Mouse (Mus musculus): ENCODE measurements around the gene Cyp2j7.
"Not testable (repeated sequence)": the region's sequence is repeated elsewhere in the genome, so short reads cannot be mapped to it uniquely, and the experiment has no call there.

The Cyp2j7 gene

DNA sequence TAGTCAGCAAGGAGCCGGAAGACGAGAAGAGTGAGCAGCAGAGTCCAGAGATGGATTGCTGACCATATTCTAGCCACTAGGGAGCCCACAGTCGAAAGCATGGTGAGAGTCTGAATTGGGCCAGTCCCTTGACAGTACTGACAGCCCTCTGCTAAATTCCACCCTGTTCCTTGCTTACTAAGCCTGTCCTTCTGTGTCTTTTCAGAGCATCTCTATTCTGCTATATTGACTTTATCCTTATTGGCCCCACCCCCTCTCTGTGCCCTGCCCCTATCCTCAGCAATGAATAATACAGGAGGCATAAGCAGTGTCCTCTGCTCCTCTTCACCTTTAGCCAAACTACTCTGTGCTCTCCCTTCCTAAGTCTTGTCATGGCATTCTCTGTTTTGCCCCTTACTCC, at the start of gene Cyp2j7:
Cyp2j7 (minus strand) TSS at position 101 of the 400 bp plus-strand sequence.
- DNase-seq, result no peak

DNA sequence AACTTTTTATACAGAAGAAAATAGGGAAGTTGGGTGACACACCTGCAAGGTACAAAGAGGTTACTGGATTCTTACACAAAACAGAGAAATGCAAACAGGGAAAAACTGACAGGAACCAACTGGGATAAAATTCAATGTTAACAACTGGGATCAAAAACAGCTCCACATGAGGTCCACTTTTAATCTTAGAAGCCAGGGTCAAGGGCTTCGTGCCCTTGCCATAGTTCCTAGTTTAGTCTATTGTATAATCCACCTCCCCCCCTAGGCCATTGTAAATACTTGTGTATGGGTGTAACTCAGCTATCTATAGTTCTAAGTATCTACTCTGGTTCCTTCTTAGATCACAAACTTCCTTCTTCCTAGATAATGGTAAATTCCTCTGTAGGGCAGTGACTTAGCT, 40.4 kb upstream of the Cyp2j7 start:
- not testable (repeated sequence) for DNase-seq

DNA sequence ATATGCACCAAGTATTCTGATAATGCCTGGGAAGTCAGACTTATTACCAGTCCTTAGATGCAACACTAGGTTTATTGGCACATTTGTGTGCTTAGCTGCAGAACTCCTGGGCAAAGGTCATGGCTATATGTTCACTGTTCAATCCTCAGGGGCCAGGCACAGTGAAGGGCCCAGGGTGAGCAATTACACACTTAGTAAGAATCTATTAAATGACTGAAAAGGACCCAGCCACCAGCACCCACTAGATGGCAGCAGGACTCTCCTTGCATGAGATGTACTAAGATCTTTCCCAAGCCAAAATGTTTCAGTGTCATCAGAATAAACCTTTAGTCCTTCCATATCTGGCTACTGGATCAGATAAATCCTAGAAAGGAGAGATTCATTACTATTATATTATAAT, 37.4 kb upstream of the Cyp2j7 start:
- DNase-seq, result peak; percentile 47

DNA sequence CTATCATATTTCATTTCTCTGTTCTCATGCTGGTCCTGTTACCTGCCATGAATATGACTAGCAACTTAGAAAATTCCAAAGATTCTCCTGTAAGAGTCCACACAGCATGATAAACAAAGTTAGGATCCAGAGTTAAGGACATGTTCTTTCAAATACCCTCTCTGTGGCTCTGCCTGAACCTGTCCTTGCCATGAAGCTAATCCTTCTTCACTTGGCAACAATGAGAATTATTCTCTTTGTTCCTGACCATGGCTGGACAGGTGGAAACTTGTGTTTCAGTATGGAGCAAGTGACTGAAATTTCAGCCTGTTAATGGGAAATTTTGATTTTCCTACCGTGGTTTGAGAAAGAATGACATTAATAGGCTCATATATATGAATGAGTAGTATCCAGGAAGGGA, 39.8 kb downstream of the Cyp2j7 start:
- DNase-seq, result no peak

DNA sequence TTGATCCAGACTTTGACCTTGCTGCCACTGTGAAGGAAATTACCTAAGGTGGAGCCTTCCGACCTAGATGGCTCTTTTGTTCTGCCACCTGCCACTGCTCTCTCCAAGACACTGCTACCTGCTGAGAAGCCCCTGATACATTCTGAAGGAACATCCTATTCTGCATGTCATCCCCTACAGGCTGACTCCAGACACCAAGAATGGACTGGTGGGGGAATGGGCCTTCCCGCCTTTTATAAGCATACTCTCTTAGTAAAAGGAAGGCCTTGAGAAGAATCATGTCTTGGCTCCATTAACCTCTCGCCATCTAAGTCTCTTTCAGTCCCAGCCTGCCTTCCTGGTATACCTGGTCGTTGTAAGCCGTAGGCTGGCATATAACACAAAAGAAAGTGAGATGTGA, 47.1 kb downstream of the Cyp2j7 start:
- DNase-seq, result not testable (repeated sequence)

DNA sequence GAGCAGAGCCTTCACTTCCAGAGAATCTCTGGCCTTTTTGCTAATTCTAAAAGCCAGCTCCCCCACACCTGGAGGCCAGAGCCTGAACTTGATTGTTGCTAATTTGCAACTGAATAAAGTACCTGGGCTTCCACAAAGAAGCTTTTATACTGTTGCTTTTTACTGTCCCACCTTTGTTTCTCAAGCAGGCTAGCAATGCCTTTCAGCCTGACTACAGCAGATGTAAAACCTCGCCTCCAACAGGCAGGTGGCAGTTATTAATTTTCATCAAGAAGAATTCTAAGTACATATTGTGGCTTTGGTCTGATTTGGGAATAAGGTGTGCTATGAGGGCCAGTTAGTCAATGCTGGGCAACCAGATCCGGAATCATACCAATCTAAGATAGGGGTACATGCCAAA, 47.8 kb downstream of the Cyp2j7 start:
- not testable (repeated sequence) for DNase-seq

DNA sequence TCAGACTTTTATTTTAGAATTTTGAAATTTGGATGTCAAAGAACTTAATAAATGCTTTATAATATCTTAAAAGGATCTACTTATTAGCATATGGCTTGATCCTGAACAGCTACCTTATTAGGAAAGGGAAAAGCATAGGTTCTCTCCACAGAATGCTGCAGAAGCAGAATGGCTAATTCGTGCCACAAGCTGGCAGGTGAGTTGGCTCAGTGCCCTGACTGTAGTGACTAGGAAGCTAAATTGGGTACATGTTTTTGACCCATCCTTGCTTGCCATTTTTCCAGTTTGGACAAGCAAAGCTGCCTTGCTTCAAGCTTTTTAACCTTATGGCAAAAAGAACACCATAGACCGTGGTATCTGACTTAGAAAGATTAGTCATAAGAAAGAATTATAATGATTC, 48.3 kb downstream of the Cyp2j7 start:
- DNase-seq, result not testable (repeated sequence)

DNA sequence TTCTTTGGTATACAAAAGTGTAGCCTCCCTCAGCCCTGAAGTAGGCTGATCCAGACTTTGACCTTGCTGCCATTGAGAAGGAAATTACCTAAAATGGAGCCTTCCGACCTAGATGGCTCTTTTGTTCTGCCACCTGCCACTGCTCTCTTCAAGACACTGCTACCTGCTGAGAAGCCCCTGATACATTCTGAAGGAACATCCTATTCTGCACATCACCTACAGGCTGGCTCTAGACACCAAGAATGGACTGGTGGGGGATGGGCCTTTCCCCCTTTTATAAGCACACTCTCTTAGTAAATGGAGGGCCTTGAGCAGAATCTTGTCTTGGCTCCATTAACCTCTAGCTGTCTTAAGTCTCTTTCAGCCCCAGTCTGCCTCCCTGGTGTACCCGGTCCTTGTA, 51.7 kb downstream of the Cyp2j7 start:
- not testable (repeated sequence) for DNase-seq

DNA sequence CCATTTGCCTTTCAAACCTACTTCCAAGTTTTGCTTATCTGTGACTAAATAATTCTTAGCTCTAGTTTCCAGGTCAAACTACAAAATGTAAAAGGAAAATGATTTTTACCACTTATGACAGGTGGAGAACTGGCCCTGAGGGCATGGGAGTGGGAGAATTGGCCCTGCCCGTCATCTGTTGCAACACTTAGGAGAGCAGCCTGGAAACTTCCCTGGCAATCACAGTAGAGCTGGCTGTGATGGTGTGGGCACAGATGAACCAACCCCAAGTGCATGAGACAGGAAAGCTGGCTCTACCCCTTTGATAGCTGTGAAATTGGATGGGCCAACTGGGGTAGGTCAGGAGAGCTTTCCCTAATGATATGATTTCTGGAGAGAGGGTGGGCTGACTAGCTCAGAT, 73.6 kb downstream of the Cyp2j7 start:
- DNase-seq, result no peak

DNA sequence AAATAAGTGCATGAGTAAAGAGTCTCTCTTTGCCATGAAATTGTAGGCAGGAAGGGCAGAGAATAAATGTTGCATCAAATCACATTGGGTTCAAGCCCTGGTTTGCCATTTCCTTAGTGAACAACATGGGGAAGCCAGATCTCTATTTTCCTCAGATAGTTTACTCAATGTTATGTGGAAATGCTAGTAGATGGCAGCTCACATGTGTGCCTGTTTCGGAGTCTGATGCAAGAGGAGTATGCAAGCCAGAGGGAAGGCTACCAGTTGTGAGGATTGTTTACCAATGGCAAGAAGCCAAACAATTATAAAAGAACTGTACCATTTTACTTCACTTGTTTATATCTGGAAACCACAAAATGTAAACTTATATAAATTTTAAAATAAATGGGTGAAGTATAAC, 74.9 kb downstream of the Cyp2j7 start:
- no peak for DNase-seq
